Mouse (Mus musculus): ENCODE measurements at regions not wholly inside any gene's neighbourhood (a gene's known extent, or its start where the extent isn't known, plus 50 kb on each side); places are given as distances from the start of the nearest gene placed in this dataset.

- Histone ChIP-seq H3K9me3 (ENCODE audit: control insufficient read depth, low read depth, low read length) (no peaks in the 10 kb centered on the region), H3K4me1 (ENCODE audit: control insufficient read depth, insufficient read depth, low read length) (0 out of 2 replicates have a peak, but pooled peaks cover 2% of the 10 kb centered on the region)
- 77% methylated on average over 5 of the region's 5 CpGs for WGBS
These were observed 80.5 kb upstream of the Card11 start for GRCm38 (mm10) chr5:141080896-141081295.

DNA sequence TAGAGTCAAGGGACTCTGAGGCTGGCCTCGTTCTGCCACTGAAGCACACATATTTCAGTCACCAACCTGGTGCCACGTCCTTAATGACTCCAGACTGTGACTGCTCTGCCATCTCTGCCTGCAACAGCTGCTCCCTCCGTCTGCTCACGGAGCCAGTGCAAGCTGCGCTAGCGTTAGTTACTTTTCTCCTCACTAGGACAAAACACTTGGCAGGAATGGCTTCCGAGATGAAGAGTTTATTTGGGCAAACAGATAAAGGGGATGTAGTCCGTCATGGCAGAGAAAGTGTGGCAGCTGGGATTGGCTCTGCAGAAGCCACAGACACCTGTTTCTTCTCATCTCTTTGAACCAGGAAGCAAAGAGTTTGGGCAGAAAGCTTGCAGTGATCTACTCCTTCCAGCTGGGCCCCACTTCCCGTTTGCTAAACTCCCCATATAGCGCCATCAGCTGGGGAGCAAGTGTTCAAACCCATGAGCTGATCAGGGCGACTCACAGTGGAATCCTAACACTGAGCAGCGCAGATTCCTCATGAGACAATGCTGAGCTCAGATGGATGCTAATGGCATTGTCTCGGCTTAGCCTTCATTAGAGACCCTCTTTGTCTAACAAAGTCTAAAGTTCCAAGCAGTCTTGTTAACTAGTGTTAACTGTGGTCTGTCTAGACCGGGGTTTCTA, 83.8 kb upstream of the Card11 start:
- Histone ChIP-seq H3K4me2 (replicated peaks; ENCODE audit: low read depth, low read length) (no peak overlapping the region), H3K4me1 (ENCODE audit: control insufficient read depth, insufficient read depth, low read length) (no peaks in the 10 kb centered on the region), H3K9ac (replicated peaks; ENCODE audit: low read depth, low read length) (no peak overlapping the region), H3K27ac (ENCODE audit: low read length) (no peak overlapping the region), H3K36me3 (ENCODE audit: control insufficient read depth, insufficient read depth, low read length) (no peaks in the 10 kb centered on the region), H3K27me3 (ENCODE audit: control insufficient read depth, insufficient read depth, low read length) (no peaks in the 10 kb centered on the region), H3K4me3 (ENCODE audit: low read depth, low read length) (no peak overlapping the region), H3K9me3 (ENCODE audit: control insufficient read depth, low read depth, low read length) (no peaks in the 10 kb centered on the region)
- no peak for ATAC-seq (ENCODE audit: insufficient number of reproducible peaks, insufficient read depth, low FRiP score, low read depth)
- 78% methylated on average over 14 of the region's 14 CpGs for WGBS

More at GRCm38 (mm10) chr5:141080896-141081295, 80.5 kb upstream of the Card11 start:
- Histone ChIP-seq H3K4me2 (replicated peaks; ENCODE audit: low read depth, low read length) (no peak overlapping the region), H3K9ac (replicated peaks; ENCODE audit: low read depth, low read length) (no peak overlapping the region), H3K27me3 (ENCODE audit: control insufficient read depth, insufficient read depth, low read length) (no peaks in the 10 kb centered on the region), H3K36me3 (ENCODE audit: control insufficient read depth, insufficient read depth, low read length) (no peaks in the 10 kb centered on the region), H3K4me3 (ENCODE audit: low read depth, low read length) (no peak overlapping the region), H3K27ac (ENCODE audit: low read length) (no peak overlapping the region)
- ATAC-seq (ENCODE audit: insufficient number of reproducible peaks, insufficient read depth, low FRiP score, low read depth): no peak

DNA sequence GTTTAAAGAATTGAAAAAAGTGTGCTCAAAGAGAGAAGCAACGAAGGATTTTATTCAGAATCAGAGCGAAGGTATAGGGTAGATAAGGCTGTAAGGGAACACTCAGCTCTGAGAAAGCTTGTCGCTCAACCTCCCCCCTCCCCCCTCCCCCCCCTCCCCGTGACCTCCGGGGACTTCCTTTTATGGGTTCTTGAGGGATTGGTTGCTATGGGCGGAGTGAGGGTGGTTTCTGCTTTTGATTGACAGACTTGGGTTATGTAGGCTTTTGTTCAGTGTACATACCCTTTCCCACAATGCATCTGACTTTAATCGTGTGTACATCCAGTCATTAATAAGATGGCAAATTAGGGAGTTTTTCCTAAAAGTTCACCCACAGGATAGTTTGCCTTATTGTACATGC, 84.4 kb upstream of the Card11 start:
- Histone ChIP-seq H3K27me3 (ENCODE audit: control insufficient read depth, insufficient read depth, low read length) (no peaks in the 10 kb centered on the region), H3K36me3 (ENCODE audit: control insufficient read depth, insufficient read depth, low read length) (no peaks in the 10 kb centered on the region), H3K9ac (replicated peaks; ENCODE audit: low read depth, low read length) (no peak overlapping the region), H3K27ac (ENCODE audit: low read length) (no peak overlapping the region), H3K4me2 (replicated peaks; ENCODE audit: low read depth, low read length) (no peak overlapping the region), H3K4me3 (ENCODE audit: low read depth, low read length) (no peak overlapping the region), H3K9me3 (ENCODE audit: control insufficient read depth, low read depth, low read length) (no peaks in the 10 kb centered on the region), H3K4me1 (ENCODE audit: control insufficient read depth, insufficient read depth, low read length) (no peaks in the 10 kb centered on the region)
- WGBS: 48% methylated on average over 5 of the region's 7 CpGs
- ATAC-seq (ENCODE audit: insufficient number of reproducible peaks, insufficient read depth, low FRiP score, low read depth): no peak

- Histone ChIP-seq H3K4me1 (ENCODE audit: control insufficient read depth, insufficient read depth, low read length) (no peaks in the 10 kb centered on the region), H3K27ac (ENCODE audit: low read length) (no peak overlapping the region), H3K36me3 (ENCODE audit: control insufficient read depth, insufficient read depth, low read length) (no peaks in the 10 kb centered on the region), H3K9me3 (ENCODE audit: control insufficient read depth, low read depth, low read length) (no peaks in the 10 kb centered on the region), H3K27me3 (ENCODE audit: control insufficient read depth, insufficient read depth, low read length) (no peaks in the 10 kb centered on the region), H3K4me2 (replicated peaks; ENCODE audit: low read depth, low read length) (no peak overlapping the region), H3K4me3 (ENCODE audit: low read depth, low read length) (no peak overlapping the region), H3K9ac (replicated peaks; ENCODE audit: low read depth, low read length) (no peak overlapping the region)
- no peak for ATAC-seq (ENCODE audit: insufficient number of reproducible peaks, insufficient read depth, low FRiP score, low read depth)
- WGBS: 62% methylated on average over 14 of the region's 14 CpGs
These were observed 91.3 kb upstream of the Card11 start for GRCm38 (mm10) chr5:141091676-141092075.

- WGBS: 39% methylated on average over 4 of the region's 4 CpGs
These were observed 93.3 kb upstream of the Card11 start for GRCm38 (mm10) chr5:141093641-141094040.

GRCm38 (mm10) chr5:141097878-141098277, 97.5 kb upstream of the Card11 start:
- Histone ChIP-seq H3K9me3 (ENCODE audit: control insufficient read depth, low read depth, low read length) (no peaks in the 10 kb centered on the region), H3K27ac (ENCODE audit: low read length) (no peak overlapping the region)
- 53% methylated on average over 4 of the region's 4 CpGs for WGBS

More at GRCm38 (mm10) chr5:141093641-141094040, 93.3 kb upstream of the Card11 start:
- no peak overlapping the region for H3K27ac ChIP-seq (ENCODE audit: low read length)
- no peaks in the 10 kb centered on the region for H3K4me1 ChIP-seq (ENCODE audit: control insufficient read depth, insufficient read depth, low read length)
- H3K27me3 ChIP-seq (ENCODE audit: control insufficient read depth, insufficient read depth, low read length): no peaks in the 10 kb centered on the region
- no peaks in the 10 kb centered on the region for H3K36me3 ChIP-seq (ENCODE audit: control insufficient read depth, insufficient read depth, low read length)
- no peak for ATAC-seq (ENCODE audit: insufficient number of reproducible peaks, insufficient read depth, low FRiP score, low read depth)
- H3K4me3 ChIP-seq (ENCODE audit: low read depth, low read length): no peak overlapping the region
- no peaks in the 10 kb centered on the region for H3K9me3 ChIP-seq (ENCODE audit: control insufficient read depth, low read depth, low read length)
- no peak overlapping the region for H3K9ac ChIP-seq (replicated peaks; ENCODE audit: low read depth, low read length)
- H3K4me2 ChIP-seq (replicated peaks; ENCODE audit: low read depth, low read length): no peak overlapping the region

DNA sequence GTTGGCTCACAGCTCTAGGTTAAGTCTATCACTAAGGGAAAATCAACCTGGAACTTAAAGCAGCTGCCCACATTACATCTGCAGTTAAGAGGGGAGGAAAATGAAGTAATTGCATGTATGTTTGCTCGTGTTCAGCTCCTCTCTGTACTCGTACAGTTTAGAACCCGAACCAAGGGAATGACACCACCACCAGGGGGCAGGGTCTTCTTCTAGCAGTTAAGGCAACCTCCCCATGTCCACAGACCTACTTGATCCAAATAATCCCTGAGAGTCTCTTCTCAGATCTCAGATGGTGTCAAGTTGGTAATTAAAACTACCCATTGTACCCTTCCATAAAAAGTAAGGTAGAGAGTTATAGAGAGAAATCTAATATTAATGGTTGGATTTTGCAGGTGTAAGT, 111.3 kb upstream of the Card11 start:
- no peaks in the 10 kb centered on the region for H3K36me3 ChIP-seq (ENCODE audit: control insufficient read depth, insufficient read depth, low read length)
- H3K4me1 ChIP-seq (ENCODE audit: control insufficient read depth, insufficient read depth, low read length): peaks cover 6% of the 10 kb centered on the region; the same call in 1 of the 2 replicates
- WGBS: 96% methylated on average over 3 of the region's 3 CpGs
- H3K9me3 ChIP-seq (ENCODE audit: control insufficient read depth, low read depth, low read length): no peaks in the 10 kb centered on the region
- no peak overlapping the region for H3K9ac ChIP-seq (replicated peaks; ENCODE audit: low read depth, low read length)
- H3K4me2 ChIP-seq (replicated peaks; ENCODE audit: low read depth, low read length): no peak overlapping the region
- no peak overlapping the region for H3K27ac ChIP-seq (ENCODE audit: low read length)
- no peaks in the 10 kb centered on the region for H3K27me3 ChIP-seq (ENCODE audit: control insufficient read depth, insufficient read depth, low read length)
- no peak overlapping the region for H3K4me3 ChIP-seq (ENCODE audit: low read depth, low read length)
- no peak for ATAC-seq (ENCODE audit: insufficient number of reproducible peaks, insufficient read depth, low FRiP score, low read depth)

More at GRCm38 (mm10) chr5:141097878-141098277, 97.5 kb upstream of the Card11 start:
- Histone ChIP-seq H3K9ac (replicated peaks; ENCODE audit: low read depth, low read length) (no peak overlapping the region), H3K36me3 (ENCODE audit: control insufficient read depth, insufficient read depth, low read length) (no peaks in the 10 kb centered on the region), H3K4me2 (replicated peaks; ENCODE audit: low read depth, low read length) (no peak overlapping the region), H3K4me3 (ENCODE audit: low read depth, low read length) (no peak overlapping the region), H3K27me3 (ENCODE audit: control insufficient read depth, insufficient read depth, low read length) (no peaks in the 10 kb centered on the region), H3K4me1 (ENCODE audit: control insufficient read depth, insufficient read depth, low read length) (no peaks in the 10 kb centered on the region)
- ATAC-seq (ENCODE audit: insufficient number of reproducible peaks, insufficient read depth, low FRiP score, low read depth): no peak

DNA sequence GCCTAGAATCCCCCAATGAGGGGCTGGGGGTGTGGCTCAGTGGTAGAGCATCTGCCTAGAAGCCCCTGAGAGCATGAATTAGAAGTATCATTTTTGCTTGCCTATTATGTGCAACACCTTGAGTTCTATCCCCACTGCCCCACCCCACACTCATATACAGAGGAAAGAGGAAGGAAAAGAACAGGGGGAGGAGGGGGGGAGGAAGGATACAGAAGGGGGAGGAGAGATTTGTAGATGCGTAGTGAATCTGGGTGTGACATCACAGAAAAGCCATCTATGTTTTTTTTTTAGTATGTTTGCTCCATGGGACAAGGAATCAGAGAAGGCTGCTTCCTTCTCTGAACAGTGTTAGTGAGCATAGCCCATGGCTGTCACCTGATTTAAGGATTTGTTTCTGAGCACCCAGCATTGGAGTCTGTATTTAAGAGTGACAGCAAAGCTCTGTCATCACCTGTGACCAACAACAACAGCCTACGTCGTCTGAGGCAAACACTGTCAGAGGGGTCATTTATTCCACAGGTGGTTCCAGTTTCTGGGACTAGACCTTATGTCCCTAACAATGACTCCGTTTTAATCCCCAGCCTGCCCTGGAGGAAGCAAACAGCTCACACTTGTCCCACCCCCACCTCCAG, 115.0 kb upstream of the Card11 start:
- H3K27ac ChIP-seq (ENCODE audit: low read length): no peak overlapping the region
- no peak overlapping the region for H3K4me3 ChIP-seq (ENCODE audit: low read depth, low read length)
- H3K4me1 ChIP-seq (ENCODE audit: control insufficient read depth, insufficient read depth, low read length): peaks cover 6% of the 10 kb centered on the region; the same call in 1 of the 2 replicates
- H3K4me2 ChIP-seq (replicated peaks; ENCODE audit: low read depth, low read length): no peak overlapping the region
- H3K9ac ChIP-seq (replicated peaks; ENCODE audit: low read depth, low read length): no peak overlapping the region
- no peaks in the 10 kb centered on the region for H3K27me3 ChIP-seq (ENCODE audit: control insufficient read depth, insufficient read depth, low read length)
- no peaks in the 10 kb centered on the region for H3K9me3 ChIP-seq (ENCODE audit: control insufficient read depth, low read depth, low read length)
- H3K36me3 ChIP-seq (ENCODE audit: control insufficient read depth, insufficient read depth, low read length): no peaks in the 10 kb centered on the region
- no peak for ATAC-seq (ENCODE audit: insufficient number of reproducible peaks, insufficient read depth, low FRiP score, low read depth)
- WGBS: 35% methylated on average over 4 of the region's 4 CpGs

All from stomach, embryonic 14.5 days (tissue).